Mouse (Mus musculus) heart, adult 2 months (tissue): ENCODE data around the gene Trim33.

Experiments
- CTCF ChIP-seq: fragments of 200-600 bp; IDR thresholded peaks from 2 replicates; pipeline ENCODE4 v1.8.1; 2022; ENCODE audit warnings: antibody characterized with exemption, mild to moderate bottlenecking, moderate library complexity
- POLR2A ChIP-seq: fragments of 200-500 bp; IDR thresholded peaks from 2 replicates; pipeline ENCODE4 v1.6.1; 2011; ENCODE audit warnings: mild to moderate bottlenecking, low read depth, low read length, control low read depth; ENCODE audit not compliant: insufficient read depth

DNA sequence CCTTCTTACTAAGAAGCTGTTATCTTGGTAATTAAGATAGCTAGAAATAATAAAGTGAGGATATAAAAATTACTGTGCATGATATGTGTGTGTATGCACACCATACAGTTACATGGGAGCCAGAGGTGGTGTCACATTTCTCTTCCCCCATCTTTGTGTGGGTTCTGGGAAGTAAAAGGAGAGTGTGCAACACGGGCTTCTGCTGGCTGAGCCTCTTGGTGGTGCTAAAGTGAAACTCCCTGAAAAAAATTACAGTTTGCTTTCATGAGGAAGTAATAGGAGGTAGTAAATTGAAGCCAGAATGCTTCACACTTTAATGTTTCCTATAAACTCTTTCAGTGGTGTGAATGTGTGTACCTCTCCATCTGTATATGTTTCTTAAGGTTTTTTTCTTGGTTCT, 56.3 kb downstream of the Trim33 start:
- no peak for TF ChIP-seq CTCF
- no peak for TF ChIP-seq POLR2A
